Mouse (Mus musculus): ENCODE measurements around the gene Hnrnph2. TPM values are rescaled to one million over a fixed set of nuclear protein-coding genes. Genes with fewer than 3 reads are reported as not detected.

The Hnrnph2 gene
- total and polyA plus RNA-seq, 3 experiments, result 127 to 295 (median 200) TPM

- Histone ChIP-seq H3K36me3 (ENCODE audit: control insufficient read depth in 1 of 2, insufficient read depth in 2 of 2, low read length in 2 of 2) (peaks cover 0 to 15% of the 10 kb centered on the region in 2 experiments; a peak in 2 of 4 replicates), H3K79me2 (ENCODE audit: control insufficient read depth, insufficient read depth, low read length, poor library complexity) (no peaks in the 10 kb centered on the region; the same call in 1 of the 2 replicates), H3K4me1 (ENCODE audit: control insufficient read depth in 1 of 2, insufficient read depth in 2 of 2, low read length in 2 of 2) (peaks cover 5 to 15% of the 10 kb centered on the region in 2 experiments), H3K27ac (ENCODE audit: control insufficient read depth, low read depth, low read length) (peak overlapping the region; percentile 72), H3K9ac (ENCODE audit: control insufficient read depth, low read depth, low read length, poor library complexity, severe bottlenecking) (peak overlapping the region; percentile 78), H3K4me3 (ENCODE audit: control insufficient read depth in 1 of 2, insufficient read depth in 1 of 2, low read depth in 2 of 2, low read length in 2 of 2) (peak overlapping the region; percentile 66 to 81), H3K27me3 (ENCODE audit: control insufficient read depth in 1 of 2, insufficient read depth in 2 of 2, low read length in 2 of 2) (no peaks in the 10 kb centered on the region; a peak in 1 of 4 replicates), H3K9me3 (replicated peaks; ENCODE audit: insufficient read depth, low read length) (no peaks in the 10 kb centered on the region)
- peak; percentile 88 for DNase-seq (ENCODE audit: low read depth, low spot score)
- TF ChIP-seq GABPA (IDR thresholded peaks at IDR 0.05; ENCODE audit: low read depth, low read length) (no peak), SMC3 (IDR thresholded peaks at IDR 0.05; ENCODE audit: low read depth, low read length) (no peak), JUND (IDR thresholded peaks at IDR 0.05; ENCODE audit: low read depth, low read length) (no peak), TCF12 (IDR thresholded peaks at IDR 0.05; ENCODE audit: low read depth, low read length) (0 out of 2 replicates have a peak, but pooled peaks have one; percentile 24), MYB (IDR thresholded peaks at IDR 0.05; ENCODE audit: low read depth, low read length) (no peak), POLR2A (IDR thresholded peaks at IDR 0.05; ENCODE audit: control insufficient read depth in 1 of 2, insufficient read depth in 1 of 2, low read depth in 1 of 2, low read length in 2 of 2, poor library complexity in 1 of 2) (peak in 1 of 2 experiments; percentile 59; a peak in 3 of 4 replicates), MAFK (IDR thresholded peaks at IDR 0.05; ENCODE audit: borderline replicate concordance, low read depth, low read length) (no peak), MAZ (IDR thresholded peaks at IDR 0.05; ENCODE audit: low read depth, low read length) (0 out of 2 replicates have a peak, but pooled peaks have one; percentile 65), ZNF384 (IDR thresholded peaks at IDR 0.05; ENCODE audit: low read depth, low read length) (no peak), ZMIZ1 (IDR thresholded peaks at IDR 0.05; ENCODE audit: low read depth, low read length) (0 out of 2 replicates have a peak, but pooled peaks have one; percentile 43), CHD2 (IDR thresholded peaks at IDR 0.05; ENCODE audit: low read length) (peak; percentile 72), E2F4 (IDR thresholded peaks at IDR 0.05; ENCODE audit: borderline replicate concordance, low read depth, low read length) (peak; percentile 86), ZKSCAN1 (IDR thresholded peaks at IDR 0.05; ENCODE audit: low read depth, low read length) (no peak), USF2 (IDR thresholded peaks at IDR 0.05; ENCODE audit: borderline replicate concordance in 1 of 2, insufficient read depth in 1 of 2, low read depth in 1 of 2, low read length in 2 of 2) (no peak), TAL1 (IDR thresholded peaks at IDR 0.05; ENCODE audit: low read length) (no peak), ELF1 (IDR thresholded peaks at IDR 0.05; ENCODE audit: low read depth, low read length) (peak; percentile 58; the same call in 1 of the 2 replicates), RAD21 (IDR thresholded peaks at IDR 0.05; ENCODE audit: low read depth, low read length) (no peak), NELFE (IDR thresholded peaks at IDR 0.05; ENCODE audit: low read depth, low read length) (peak; percentile 51), UBTF (IDR thresholded peaks at IDR 0.05; ENCODE audit: borderline replicate concordance, insufficient read depth, low read depth, low read length) (no peak), HCFC1 (IDR thresholded peaks at IDR 0.05; ENCODE audit: low read depth, low read length) (no peak), POLR2AphosphoS5 (IDR thresholded peaks at IDR 0.05; ENCODE audit: borderline replicate concordance, low read depth, low read length) (no peak), BHLHE40 (IDR thresholded peaks at IDR 0.05; ENCODE audit: borderline replicate concordance, low read depth, low read length) (peak; percentile 37; the same call in 1 of the 2 replicates), TBP (IDR thresholded peaks at IDR 0.05; ENCODE audit: low read depth, low read length) (peak; percentile 23; the same call in 1 of the 2 replicates), RCOR1 (IDR thresholded peaks at IDR 0.05; ENCODE audit: low read depth, low read length) (peak; percentile 10; the same call in 1 of the 2 replicates), POLR2AphosphoS2 (IDR thresholded peaks at IDR 0.05; ENCODE audit: low read length) (no peak; the same call in 1 of the 2 replicates), EP300 (IDR thresholded peaks at IDR 0.05; ENCODE audit: low read depth in 1 of 2, low read length in 2 of 2) (0 out of 4 replicates have a peak, but pooled peaks of 1 of the 2 experiments have one; percentile 34), CHD1 (IDR thresholded peaks at IDR 0.05; ENCODE audit: low read depth, low read length) (no peak), SIN3A (IDR thresholded peaks at IDR 0.05; ENCODE audit: low read length) (peak; percentile 54), MEF2A (IDR thresholded peaks at IDR 0.05; ENCODE audit: extremely low read depth, insufficient replicate concordance, low read depth, low read length, poor library complexity, severe bottlenecking) (no peak), ZC3H11A (IDR thresholded peaks at IDR 0.05; ENCODE audit: low read depth, low read length) (peak; percentile 5; the same call in 1 of the 2 replicates), MAX (IDR thresholded peaks at IDR 0.05; ENCODE audit: low read length) (0 out of 2 replicates have a peak, but pooled peaks have one; percentile 33), MXI1 (IDR thresholded peaks at IDR 0.05; ENCODE audit: low read depth, low read length) (no peak), MYC (IDR thresholded peaks at IDR 0.05; ENCODE audit: low read depth, low read length) (no peak), ETS1 (IDR thresholded peaks at IDR 0.05; ENCODE audit: low read depth, low read length) (0 out of 2 replicates have a peak, but pooled peaks have one; percentile 36), NRF1 (IDR thresholded peaks at IDR 0.05; ENCODE audit: insufficient read depth, low read depth, low read length, poor library complexity, severe bottlenecking) (no peak)
Observed at GRCm38 (mm10) chrX:134612285-134612959, 11.4 kb downstream of the Hnrnph2 start.
